In the genomic region with DNA sequence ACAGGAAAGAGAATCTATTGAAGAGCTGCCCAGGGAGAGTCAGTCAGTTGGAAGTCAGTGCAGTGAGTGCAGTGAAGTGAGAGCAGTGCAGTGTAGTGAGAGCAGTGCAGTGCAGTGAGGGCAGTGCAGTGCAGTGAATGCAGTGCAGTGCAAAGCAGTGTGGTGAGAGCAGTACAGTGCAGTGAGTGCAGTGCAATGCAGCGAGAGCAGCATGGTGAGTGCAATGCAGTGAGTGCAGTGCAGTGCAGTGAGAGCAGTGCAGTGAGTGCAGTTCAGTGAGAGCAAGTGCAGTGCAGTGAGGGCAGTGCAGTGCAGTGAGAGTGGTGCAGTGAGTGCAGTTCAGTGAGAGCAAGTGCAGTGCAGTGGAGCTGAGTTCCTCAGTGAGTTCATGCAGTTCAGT, we compare ENCODE assay signal across 24 mouse cellular contexts.
DNase-seq lines count a peak whose midpoint lies in the region; ATAC-seq and TF ChIP-seq lines count a peak whose summit lies in the region.
"Had no signal": no experiment of that assay in that cellular context is flagged by ENCODE, and none has a peak within 500 bp of the region (broad histone marks: within the 10 kb centered on the region; RNA-seq: fewer than 3 reads in every experiment).

No protein-coding gene starts in this region.

- no peak overlapping the region for H3K27ac ChIP-seq in MEL (ENCODE audit: control insufficient read depth, low read depth, low read length)

- peak overlapping the region; percentile 76 for H3K4me3 ChIP-seq in megakaryocyte, embryonic 14.5 days (replicated peaks)
- H3K4me3 ChIP-seq in G1E (ENCODE audit: low read depth, low read length) (peak overlapping the region; percentile 25; the same call in 1 of the 2 replicates), MEL (ENCODE audit: control insufficient read depth in 1 of 2, insufficient read depth in 1 of 2, low read depth in 2 of 2, low read length in 2 of 2) (no peak overlapping the region)

- no peaks in the 10 kb centered on the region for H3K36me3 ChIP-seq in megakaryocyte, embryonic 14.5 days (replicated peaks; ENCODE audit: low read length)
- H3K36me3 ChIP-seq in G1E (replicated peaks) (no peaks in the 10 kb centered on the region), MEL (ENCODE audit: control insufficient read depth in 1 of 2, insufficient read depth in 2 of 2, low read length in 2 of 2) (no peaks in the 10 kb centered on the region)

- peaks cover 1% of the 10 kb centered on the region for H3K27me3 ChIP-seq in megakaryocyte, embryonic 14.5 days (replicated peaks)
- peaks cover 5% of the 10 kb centered on the region for H3K27me3 ChIP-seq in G1E (ENCODE audit: insufficient read depth, low read length)
- no peaks in the 10 kb centered on the region; a peak in 2 of 4 replicates for H3K27me3 ChIP-seq in MEL (ENCODE audit: control insufficient read depth in 1 of 2, insufficient read depth in 2 of 2, low read length in 2 of 2)
- H3K27me3 ChIP-seq: CH12.LX had no signal

- peaks cover 7% of the 10 kb centered on the region for H3K9me3 ChIP-seq in megakaryocyte, embryonic 14.5 days
- H3K9me3 ChIP-seq in G1E (replicated peaks) (peaks cover 5% of the 10 kb centered on the region), MEL (replicated peaks; ENCODE audit: insufficient read depth, low read length) (no peaks in the 10 kb centered on the region)

- ATAC-seq in megakaryocyte, adult 5-6 weeks (ENCODE audit: poor library complexity, severe bottlenecking) = no peak
- no peak for ATAC-seq in G1E (ENCODE audit: extremely low read depth, insufficient number of reproducible peaks, low FRiP score, poor library complexity, severe bottlenecking)
- no peak for ATAC-seq in megakaryocyte-erythroid progenitor cell, adult 5-6 weeks (replicated peaks; ENCODE audit: low FRiP score, low TSS enrichment, poor library complexity, severe bottlenecking)
- ATAC-seq: activated CD4-positive, CD25-positive, alpha-beta regulatory T cell, adult 4 months; CD4-positive, CD25-positive, alpha-beta regulatory T cell, adult 4 months; Patski had no signal

- DNase-seq in G1E (ENCODE audit: low spot score) (no peak), MEL (ENCODE audit: low read depth, low spot score) (no peak), liver (no peak)
- DNase-seq in brain, embryonic 14.5 days (ENCODE audit: low read depth) = peak; percentile 1
- DNase-seq in heart, adult 18-20 months = no peak
- DNase-seq: adrenal gland, adult 2 months; adrenal gland, adult 8-10 months; adrenal gland, postnatal 10 days; adrenal gland, postnatal 14 days; adrenal gland, postnatal 25 days; adrenal gland, postnatal 36 days; B cell, adult 2 months; cerebellum, adult 11 months; cerebellum, adult 11-12 months; cerebellum, adult 18-20 months; cerebellum, adult 2 months; cerebellum, adult 8-10 months had no signal

- no peak for TF ChIP-seq EP300 in MEL (IDR thresholded peaks at IDR 0.05; ENCODE audit: low read depth in 1 of 2, low read length in 2 of 2)

- TF ChIP-seq RAD21 in MEL (IDR thresholded peaks at IDR 0.05; ENCODE audit: low read depth, low read length) = no peak

- TF ChIP-seq CTCF in G1E (IDR thresholded peaks at IDR 0.05; ENCODE audit: low read depth, low read length) (no peak), MEL (IDR thresholded peaks at IDR 0.05 in 2 of 3, conservative IDR thresholded peaks at IDR 0.05 in 1 of 3; ENCODE audit: control insufficient read depth in 1 of 3, insufficient read depth in 1 of 3, low read depth in 2 of 3, low read length in 3 of 3, poor library complexity in 1 of 3, severe bottlenecking in 1 of 3) (no peak)
- TF ChIP-seq CTCF in brain, embryonic 14.5 days (IDR thresholded peaks at IDR 0.05; ENCODE audit: borderline replicate concordance, extremely low read depth, insufficient read depth, insufficient read length) = no peak

- H3K4me1 ChIP-seq in megakaryocyte, embryonic 14.5 days = peaks cover 4% of the 10 kb centered on the region; the same call in 1 of the 2 replicates
- H3K4me1 ChIP-seq in G1E (ENCODE audit: insufficient read depth, low read depth, low read length) (peaks cover 6% of the 10 kb centered on the region), MEL (ENCODE audit: control insufficient read depth in 1 of 2, insufficient read depth in 2 of 2, low read length in 2 of 2) (no peaks in the 10 kb centered on the region)

- no peak overlapping the region for H3K9ac ChIP-seq in MEL (ENCODE audit: control insufficient read depth, low read depth, low read length, poor library complexity, severe bottlenecking)

- H3K79me2 ChIP-seq in MEL (ENCODE audit: control insufficient read depth, insufficient read depth, low read length, poor library complexity) = no peaks in the 10 kb centered on the region

- no peak for TF ChIP-seq POLR2A in MEL (IDR thresholded peaks at IDR 0.05; ENCODE audit: control insufficient read depth in 1 of 2, insufficient read depth in 1 of 2, low read depth in 1 of 2, low read length in 2 of 2, poor library complexity in 1 of 2)
- TF ChIP-seq POLR2A in brain, embryonic 14.5 days (IDR thresholded peaks at IDR 0.05; ENCODE audit: borderline replicate concordance, extremely low read depth, insufficient read depth, insufficient read length, poor library complexity, severe bottlenecking) = no peak

TF ChIP-seq in MEL, 35 proteins besides CTCF, POLR2A, EP300 and RAD21:
- no peak for TF ChIP-seq USF1 (IDR thresholded peaks at IDR 0.05; ENCODE audit: low read depth, low read length)
- TF ChIP-seq POLR2AphosphoS5 (IDR thresholded peaks at IDR 0.05; ENCODE audit: borderline replicate concordance, low read depth, low read length) = peak; percentile 85; the same call in 1 of the 2 replicates
- no peak for TF ChIP-seq ZMIZ1 (IDR thresholded peaks at IDR 0.05; ENCODE audit: low read depth, low read length)

Comparison
In these comparisons a context has a peak if more than half of its experiments do, and no peak if none do; other contexts are left out.
1. H3K4me3 ChIP-seq: peak in megakaryocyte, embryonic 14.5 days (single experiment) and G1E (single experiment); none in MEL (0 of 2).